Mouse (Mus musculus) G1E (cell line): Measurements from ENCODE around the gene Coro2b.

Experiments
- CTCF ChIP-seq: IDR thresholded peaks from 2 replicates; pipeline ENCODE4 v1.5.1; 2012; ENCODE audit warnings: low read depth, low read length, inconsistent platforms, mixed read lengths
- GATA1 ChIP-seq: IDR thresholded peaks from 2 replicates; pipeline ENCODE4 v1.6.1; 2012; ENCODE audit warnings: borderline replicate concordance, low read length, inconsistent platforms, mixed read lengths
- GATA2 ChIP-seq: IDR thresholded peaks from 2 replicates; pipeline ENCODE4 v1.6.1; 2012; ENCODE audit warnings: low read depth, low read length, inconsistent platforms, borderline replicate concordance
- POLR2AphosphoS5 ChIP-seq: IDR thresholded peaks from 2 replicates; pipeline ENCODE4 v1.6.1; 2012; ENCODE audit warnings: low read depth, low read length, inconsistent platforms; ENCODE audit not compliant: insufficient replicate concordance
- TAL1 ChIP-seq: conservative IDR thresholded peaks from 2 replicates; pipeline ENCODE4 v1.6.1; 2012; ENCODE audit warnings: low read depth, low read length, inconsistent platforms, mixed read lengths

GRCm38 (mm10) chr9:62492306-62492990, 44.4 kb downstream of the Coro2b start:
- TF ChIP-seq GATA2: no peak
- no peak for TF ChIP-seq CTCF
- no peak for TF ChIP-seq GATA1
- TF ChIP-seq POLR2AphosphoS5: no peak
- no peak for TF ChIP-seq TAL1
